17 mouse cellular contexts compared by ENCODE assay signal in genomic region chr2:28173225-28174141, GRCm38 (mm10). TPM values are rescaled to one million over a fixed set of nuclear protein-coding genes. Genes with fewer than 3 reads are reported as not detected.
A peak's percentile ranks its signal among the peaks of the same experiment; 100 is the strongest.
DNase-seq lines count a peak whose midpoint lies in the region; ATAC-seq and TF ChIP-seq lines count a peak whose summit lies in the region.
"Had no signal": no experiment of that assay in that cellular context is flagged by ENCODE, and none has a peak within 500 bp of the region (broad histone marks: within the 10 kb centered on the region; RNA-seq: fewer than 3 reads in every experiment).

No protein-coding gene starts in this region.

- no peak overlapping the region for H3K4me3 ChIP-seq in heart, embryonic 11.5 days (ENCODE audit: low read depth, low read length)
- no peak overlapping the region for H3K4me3 ChIP-seq in midbrain, embryonic 11.5 days (ENCODE audit: low read depth, low read length)
- H3K4me3 ChIP-seq in midbrain, embryonic 15.5 days, result no peak overlapping the region
- H3K4me3 ChIP-seq in olfactory bulb, adult 2 months (ENCODE audit: insufficient read depth, low read depth, low read length), result no peak overlapping the region
- H3K4me3 ChIP-seq: heart, embryonic 15.5 days; hindbrain, embryonic 10.5 days had no signal

- peak; percentile 24 for DNase-seq in cerebellum, adult 11-12 months
- DNase-seq in heart, adult 9 months (ENCODE audit: low spot score in 2 of 2), result peak; percentile 5 to 30
- DNase-seq in midbrain, embryonic 11.5 days (ENCODE audit: low spot score, missing footprints), result peak; percentile 19
- DNase-seq in right cerebral cortex, postnatal 25 days, result no peak
- DNase-seq: adrenal gland, postnatal 36 days; embryo, embryonic 11 days; kidney, adult 11 months; retina, postnatal 1 day; right cerebral cortex, postnatal 4 days had no signal

- WGBS in heart, embryonic 11.5 days (ENCODE audit: insufficient replicate concordance), result 69% methylated on average over 11 of the region's 11 CpGs
- WGBS in midbrain, embryonic 11.5 days, result 80% methylated on average over 11 of the region's 11 CpGs
- WGBS in midbrain, embryonic 15.5 days, result 75% methylated on average over 11 of the region's 11 CpGs
- 82% methylated on average over 11 of the region's 11 CpGs for WGBS in olfactory bulb, adult 2 months

- no peak overlapping the region for H3K9ac ChIP-seq in heart, embryonic 11.5 days (ENCODE audit: low read depth, low read length)
- no peak overlapping the region for H3K9ac ChIP-seq in midbrain, embryonic 11.5 days (ENCODE audit: low read length)
- no peak overlapping the region for H3K9ac ChIP-seq in midbrain, embryonic 15.5 days
- H3K9ac ChIP-seq: heart, embryonic 15.5 days had no signal

- no peak for ATAC-seq in cerebellum, adult (ENCODE audit: insufficient number of reproducible peaks, low FRiP score, low TSS enrichment)
- no peak for ATAC-seq in heart, embryonic 11.5 days (replicated peaks; ENCODE audit: insufficient number of reproducible peaks, low FRiP score, low TSS enrichment)
- no peak for ATAC-seq in midbrain, embryonic 11.5 days (ENCODE audit: low FRiP score)
- no peak for ATAC-seq in midbrain, embryonic 15.5 days (replicated peaks)

- H3K27me3 ChIP-seq in heart, embryonic 11.5 days (ENCODE audit: control insufficient read depth, insufficient read depth, low read length), result no peaks in the 10 kb centered on the region
- H3K27me3 ChIP-seq in midbrain, embryonic 11.5 days (ENCODE audit: control insufficient read depth, insufficient read depth, low read length), result no peaks in the 10 kb centered on the region
- no peaks in the 10 kb centered on the region for H3K27me3 ChIP-seq in midbrain, embryonic 15.5 days (replicated peaks)

- no peak for TF ChIP-seq POLR2A in olfactory bulb, adult 2 months (IDR thresholded peaks at IDR 0.05; ENCODE audit: insufficient read depth, low read depth, low read length)

- H3K27ac ChIP-seq in heart, embryonic 11.5 days (ENCODE audit: low read depth, low read length), result no peak overlapping the region
- H3K27ac ChIP-seq in midbrain, embryonic 11.5 days (ENCODE audit: low read depth, low read length), result no peak overlapping the region
- no peak overlapping the region for H3K27ac ChIP-seq in midbrain, embryonic 15.5 days
- peak overlapping the region; percentile 71; the same call in 1 of the 2 replicates for H3K27ac ChIP-seq in olfactory bulb, adult 2 months (ENCODE audit: insufficient read depth, low read depth, low read length)
- H3K27ac ChIP-seq: heart, embryonic 15.5 days; hindbrain, embryonic 10.5 days had no signal

- no peaks in the 10 kb centered on the region for H3K9me3 ChIP-seq in heart, embryonic 11.5 days (replicated peaks; ENCODE audit: control insufficient read depth, low read length)
- no peaks in the 10 kb centered on the region for H3K9me3 ChIP-seq in midbrain, embryonic 11.5 days (ENCODE audit: control insufficient read depth, low read length)
- H3K9me3 ChIP-seq in midbrain, embryonic 15.5 days, result no peaks in the 10 kb centered on the region
- H3K9me3 ChIP-seq: heart, embryonic 15.5 days had no signal

- H3K4me1 ChIP-seq in heart, embryonic 11.5 days (ENCODE audit: control insufficient read depth, insufficient read depth, low read length), result no peaks in the 10 kb centered on the region
- no peaks in the 10 kb centered on the region for H3K4me1 ChIP-seq in midbrain, embryonic 11.5 days (ENCODE audit: control insufficient read depth, insufficient read depth, low read length)
- H3K4me1 ChIP-seq in midbrain, embryonic 15.5 days, result peaks cover 8% of the 10 kb centered on the region; the same call in 1 of the 2 replicates
- H3K4me1 ChIP-seq in olfactory bulb, adult 2 months (ENCODE audit: control insufficient read depth, insufficient read depth, low read length), result peaks cover 41% of the 10 kb centered on the region
- H3K4me1 ChIP-seq: heart, embryonic 15.5 days; hindbrain, embryonic 10.5 days had no signal

- no peak overlapping the region for H3K4me2 ChIP-seq in heart, embryonic 11.5 days
- no peak overlapping the region for H3K4me2 ChIP-seq in midbrain, embryonic 11.5 days
- H3K4me2 ChIP-seq in midbrain, embryonic 15.5 days, result no peak overlapping the region
- H3K4me2 ChIP-seq: heart, embryonic 15.5 days; liver, embryonic 11.5 days had no signal

- TF ChIP-seq CTCF in olfactory bulb, adult 2 months (IDR thresholded peaks at IDR 0.05; ENCODE audit: insufficient read depth, low read depth, low read length), result no peak

- no peaks in the 10 kb centered on the region for H3K36me3 ChIP-seq in heart, embryonic 11.5 days (ENCODE audit: control insufficient read depth, insufficient read depth, low read length)
- no peaks in the 10 kb centered on the region for H3K36me3 ChIP-seq in midbrain, embryonic 11.5 days (ENCODE audit: control insufficient read depth, insufficient read depth, low read length)
- H3K36me3 ChIP-seq in midbrain, embryonic 15.5 days (replicated peaks), result no peaks in the 10 kb centered on the region
- H3K36me3 ChIP-seq: G1E; heart, embryonic 15.5 days; hindbrain, embryonic 10.5 days had no signal

RNA-seq across cellular contexts. Expression of gene Olfm1, which starts 19.3 kb away (rescaled TPM):
- polyA plus RNA-seq in heart, embryonic 11.5 days (2014; fragmentation: Nextera tagmentation; extraction: Ambion mirVana), result 7.6 and 10.3 TPM in 2 replicates
- polyA plus RNA-seq in midbrain, embryonic 11.5 days (2014; fragmentation: Nextera tagmentation; extraction: Ambion mirVana), result 60.7 and 68.6 TPM in 2 replicates
- 322 and 328 TPM in 2 replicates for polyA plus RNA-seq in midbrain, embryonic 15.5 days (2015; fragmentation: Nextera tagmentation; extraction: Ambion mirVana)
- polyA plus RNA-seq in olfactory bulb, adult 2 months (2012; ENCODE audit: insufficient read depth, insufficient read length, low replicate concordance, missing spikeins), result 171 TPM in 1 of 2 replicates, not detected in the other
